Mouse (Mus musculus) heart, postnatal 0 days (tissue): ENCODE data around the gene Abr.

Experiments used
- CTCF ChIP-seq: IDR thresholded peaks from 2 replicates; pipeline ENCODE4 v1.5.1; 2016; ENCODE audit warnings: antibody characterized with exemption, control low read depth, low read depth
- EP300 ChIP-seq: IDR thresholded peaks from 2 replicates; pipeline ENCODE4 v1.6.1; 2016; ENCODE audit warnings: antibody characterized with exemption, low read depth

DNA sequence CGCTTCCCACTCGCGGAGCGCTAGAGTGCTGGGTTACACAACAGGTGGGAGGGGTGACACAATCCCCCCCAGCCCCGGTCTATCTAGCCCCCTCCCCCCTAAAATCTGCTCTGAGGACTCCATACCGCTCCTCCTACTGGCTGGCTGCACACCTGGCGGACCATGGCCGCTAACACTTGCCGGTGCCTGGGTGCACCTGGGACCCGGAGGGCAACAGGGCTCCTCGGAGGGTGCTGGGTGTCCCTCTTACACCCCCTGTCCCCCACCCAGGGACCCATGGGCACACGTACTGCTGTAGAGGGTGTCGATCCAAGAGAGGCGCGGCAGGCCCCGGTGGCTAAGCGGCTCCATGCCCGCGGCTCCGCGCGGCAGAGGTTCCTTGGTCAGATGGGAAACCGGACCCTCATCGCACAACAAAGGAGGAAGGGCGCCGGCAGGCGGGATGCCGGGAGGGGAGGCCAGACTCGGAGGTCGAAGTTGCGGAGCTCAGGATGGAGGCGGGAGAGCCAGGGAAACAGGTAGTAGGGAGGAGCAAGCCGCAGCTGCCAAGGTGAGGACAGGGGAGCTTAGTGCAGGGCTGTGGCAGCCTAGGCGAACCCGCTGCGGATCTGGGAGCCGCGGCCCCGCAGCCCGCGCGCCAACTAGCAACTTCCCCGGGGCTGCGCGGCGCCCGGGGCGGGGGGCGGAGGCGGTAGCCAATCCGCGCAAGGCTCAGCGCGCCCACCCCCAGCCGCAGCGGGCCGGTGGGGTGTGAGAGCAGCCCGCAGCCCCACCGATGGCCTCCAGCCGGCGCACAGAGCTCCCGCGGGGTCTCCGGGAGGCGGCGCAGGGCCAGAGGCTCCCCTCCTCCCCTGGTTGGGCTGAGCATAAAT lies 51.1 kb downstream of the Abr start:
- TF ChIP-seq CTCF (no peak), EP300 (no peak)
